Mouse (Mus musculus): ENCODE measurements at regions not wholly inside any gene's neighbourhood (a gene's known extent, or its start where the extent isn't known, plus 50 kb on each side); places are given as distances from the start of the nearest gene placed in this dataset.
A peak's percentile ranks its signal among the peaks of the same experiment; 100 is the strongest.

DNA sequence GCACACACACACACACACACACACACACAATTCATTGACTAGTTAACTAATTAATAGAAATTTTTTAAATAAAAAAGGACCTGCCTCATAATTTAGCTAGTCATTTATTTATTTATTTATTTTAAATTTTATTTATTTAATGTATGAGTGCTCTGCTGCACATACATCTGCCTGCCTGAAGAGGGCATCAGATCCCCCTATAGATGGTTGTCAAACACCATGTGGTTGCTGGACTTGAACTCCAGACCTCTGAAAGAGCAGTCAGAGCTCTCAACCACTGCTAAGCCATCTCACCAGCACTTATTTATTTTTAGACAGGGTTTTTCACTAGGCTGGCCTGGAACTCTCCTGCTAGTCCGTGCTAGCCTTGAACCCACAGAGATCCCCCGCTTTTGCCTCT is 50.6 kb upstream of the Hdhd5 start:
- WGBS, result 97% methylated on average over 2 of the region's 2 CpGs
- no peaks in the 10 kb centered on the region for H3K36me3 ChIP-seq (ENCODE audit: control insufficient read depth, insufficient read depth, low read length)
- TF ChIP-seq CTCF (IDR thresholded peaks at IDR 0.05; ENCODE audit: low read depth, low read length) (peak; percentile 19; the same call in 1 of the 2 replicates), POLR2A (IDR thresholded peaks at IDR 0.05; ENCODE audit: extremely low read depth, insufficient read depth, low read length) (no peak)
- no peak overlapping the region for H3K27ac ChIP-seq (replicated peaks; ENCODE audit: insufficient read depth, low read depth, low read length)
- H3K9ac ChIP-seq (ENCODE audit: low read depth, low read length), result no peak overlapping the region
- no peak for DNase-seq (ENCODE audit: extremely low read depth, low read depth, low spot score)
- H3K4me1 ChIP-seq (ENCODE audit: control insufficient read depth, insufficient read depth, low read length), result peaks cover 6% of the 10 kb centered on the region
- no peak overlapping the region for H3K4me3 ChIP-seq (ENCODE audit: insufficient read depth, low read depth, low read length)
- no peaks in the 10 kb centered on the region for H3K27me3 ChIP-seq (ENCODE audit: control insufficient read depth, insufficient read depth, low read length)
- H3K79me2 ChIP-seq (ENCODE audit: control insufficient read depth, insufficient read depth, low read length), result no peaks in the 10 kb centered on the region
